Mouse (Mus musculus) adrenal gland, postnatal 4 days (tissue): ENCODE results near the gene Kcnt1. TPM values are rescaled to one million over a fixed set of nuclear protein-coding genes. Genes with fewer than 3 reads are reported as not detected.

Source experiments
- total RNA-seq, 2 experiments: library from RNA; stranded (reverse); gene quantifications; 2 replicates each; pipeline ENCODE4 v1.2.3; 2021

The Kcnt1 gene
- total RNA-seq, 2 experiments from 2014 or later, result 12.2 to 12.9 TPM

Other genes starting within 250 kb of the Kcnt1 start
- gene Ccdc183, start 246.1 kb upstream of the Kcnt1 start, total RNA-seq, result under 1 TPM in 1 of 2 experiments, not detected in 1; 0.11 TPM
- gene Tmem141, start 241.7 kb upstream of the Kcnt1 start, total RNA-seq, result 10 to 100 TPM; 37.1 to 39.5 TPM
- 10 to 100 TPM; 10.2 to 14.4 TPM for gene Fcna, start 235.7 kb upstream of the Kcnt1 start, total RNA-seq
- under 1 TPM in 1 of 2 experiments, not detected in 1; 0.68 TPM for gene Lcn8, start 210.6 kb upstream of the Kcnt1 start, total RNA-seq
- gene Lcn5, start 205.8 kb upstream of the Kcnt1 start, total RNA-seq, result not detected
- gene Lcn6, start 186.9 kb upstream of the Kcnt1 start, total RNA-seq, result not detected
- not detected for gene Lcn10, start 181.0 kb upstream of the Kcnt1 start, total RNA-seq
- 1 to 10 TPM; 6.6 to 6.9 TPM for gene Obp2a, start 163.7 kb upstream of the Kcnt1 start, total RNA-seq
- gene Bmyc, start 157.0 kb upstream of the Kcnt1 start, total RNA-seq, result 10 to 100 TPM; 74.3 to 75.0 TPM
- gene Obp2b, start 126.7 kb upstream of the Kcnt1 start, total RNA-seq, result not detected
- not detected for gene Lcn3, start 98.2 kb upstream of the Kcnt1 start, total RNA-seq
- not detected for gene Lcn11, start 86.7 kb upstream of the Kcnt1 start, total RNA-seq
- not detected for gene Gm13539, start 81.5 kb upstream of the Kcnt1 start, total RNA-seq
- gene Glt6d1, start 47.9 kb upstream of the Kcnt1 start, total RNA-seq, result not detected
- gene Lcn9, start 40.6 kb upstream of the Kcnt1 start, total RNA-seq, result not detected
- not detected for gene Sohlh1, start 16.5 kb upstream of the Kcnt1 start, total RNA-seq
- gene Camsap1, start 119.5 kb downstream of the Kcnt1 start, total RNA-seq, result 10 to 100 TPM; 41.3 to 44.8 TPM
- gene Ubac1, start 158.0 kb downstream of the Kcnt1 start, total RNA-seq, result 10 to 100 TPM; 51.2 to 54.4 TPM